Mouse (Mus musculus): ENCODE results near the gene Ptprd. TPM values are rescaled to one million over a fixed set of nuclear protein-coding genes. Genes with fewer than 3 reads are reported as not detected.

The Ptprd gene
- polyA plus RNA-seq, 1 experiment from 2014 or later = 41.8 TPM

- 70% methylated on average over 2 of the region's 2 CpGs for WGBS
- no peaks in the 10 kb centered on the region for H3K9me3 ChIP-seq
- no peaks in the 10 kb centered on the region for H3K27me3 ChIP-seq
- H3K4me3 ChIP-seq = no peak overlapping the region
- H3K4me1 ChIP-seq = no peaks in the 10 kb centered on the region
- no peak overlapping the region for H3K4me2 ChIP-seq (replicated peaks)
- no peaks in the 10 kb centered on the region for H3K36me3 ChIP-seq
- no peak overlapping the region for H3K27ac ChIP-seq
- H3K9ac ChIP-seq = no peak overlapping the region
- no peak for ATAC-seq (ENCODE audit: insufficient number of reproducible peaks, insufficient read depth, low FRiP score, low TSS enrichment)
Observed at GRCm38 (mm10) chr4:76660146-76660545, 1551.6 kb downstream of the Ptprd start.

- no peaks in the 10 kb centered on the region for H3K4me1 ChIP-seq
Observed at GRCm38 (mm10) chr4:76656734-76657133, 1555.0 kb downstream of the Ptprd start.

GRCm38 (mm10) chr4:76652971-76653370, 1558.8 kb downstream of the Ptprd start:
- Histone ChIP-seq H3K4me2 (replicated peaks) (no peak overlapping the region), H3K4me1 (no peaks in the 10 kb centered on the region), H3K27ac (no peak overlapping the region), H3K9me3 (no peaks in the 10 kb centered on the region), H3K9ac (no peak overlapping the region), H3K4me3 (no peak overlapping the region), H3K36me3 (no peaks in the 10 kb centered on the region), H3K27me3 (no peaks in the 10 kb centered on the region)
- no peak for ATAC-seq (ENCODE audit: insufficient number of reproducible peaks, insufficient read depth, low FRiP score, low TSS enrichment)
- WGBS = 82% methylated on average over 2 of the region's 2 CpGs

More at GRCm38 (mm10) chr4:76656734-76657133, 1555.0 kb downstream of the Ptprd start:
- 85% methylated on average over 3 of the region's 3 CpGs for WGBS
- Histone ChIP-seq H3K4me3 (no peak overlapping the region), H3K36me3 (no peaks in the 10 kb centered on the region), H3K9me3 (no peaks in the 10 kb centered on the region), H3K27ac (no peak overlapping the region), H3K27me3 (no peaks in the 10 kb centered on the region), H3K9ac (no peak overlapping the region), H3K4me2 (replicated peaks) (no peak overlapping the region)
- ATAC-seq (ENCODE audit: insufficient number of reproducible peaks, insufficient read depth, low FRiP score, low TSS enrichment) = no peak

GRCm38 (mm10) chr4:76621740-76622139, 1590.0 kb downstream of the Ptprd start:
- Histone ChIP-seq H3K27me3 (no peaks in the 10 kb centered on the region), H3K4me3 (no peak overlapping the region), H3K9ac (no peak overlapping the region), H3K27ac (no peak overlapping the region), H3K9me3 (no peaks in the 10 kb centered on the region), H3K4me2 (replicated peaks) (no peak overlapping the region), H3K36me3 (no peaks in the 10 kb centered on the region), H3K4me1 (no peaks in the 10 kb centered on the region)
- WGBS = 71% methylated on average over 7 of the region's 7 CpGs
- no peak for ATAC-seq (ENCODE audit: insufficient number of reproducible peaks, insufficient read depth, low FRiP score, low TSS enrichment)

- Histone ChIP-seq H3K9ac (no peak overlapping the region), H3K4me2 (replicated peaks) (no peak overlapping the region), H3K36me3 (no peaks in the 10 kb centered on the region), H3K4me1 (no peaks in the 10 kb centered on the region), H3K27me3 (no peaks in the 10 kb centered on the region), H3K9me3 (no peaks in the 10 kb centered on the region), H3K27ac (no peak overlapping the region), H3K4me3 (no peak overlapping the region)
- no peak for ATAC-seq (ENCODE audit: insufficient number of reproducible peaks, insufficient read depth, low FRiP score, low TSS enrichment)
- WGBS = 85% methylated on average over 6 of the region's 6 CpGs
Observed at GRCm38 (mm10) chr4:76616614-76617013, 1595.1 kb downstream of the Ptprd start.

GRCm38 (mm10) chr4:76608246-76608645, 1603.5 kb downstream of the Ptprd start:
- Histone ChIP-seq H3K9me3 (no peaks in the 10 kb centered on the region), H3K4me1 (no peaks in the 10 kb centered on the region), H3K4me2 (replicated peaks) (no peak overlapping the region), H3K9ac (no peak overlapping the region), H3K36me3 (no peaks in the 10 kb centered on the region), H3K27me3 (no peaks in the 10 kb centered on the region), H3K4me3 (no peak overlapping the region), H3K27ac (no peak overlapping the region)
- ATAC-seq (ENCODE audit: insufficient number of reproducible peaks, insufficient read depth, low FRiP score, low TSS enrichment) = no peak
- 41% methylated on average over 7 of the region's 7 CpGs for WGBS

- no peak overlapping the region for H3K4me2 ChIP-seq (replicated peaks)
- no peaks in the 10 kb centered on the region for H3K36me3 ChIP-seq
- H3K9ac ChIP-seq = no peak overlapping the region
- H3K9me3 ChIP-seq = no peaks in the 10 kb centered on the region
- ATAC-seq (ENCODE audit: insufficient number of reproducible peaks, insufficient read depth, low FRiP score, low TSS enrichment) = no peak
- 28% methylated on average over 2 of the region's 2 CpGs for WGBS
- no peak overlapping the region for H3K4me3 ChIP-seq
- no peak overlapping the region for H3K27ac ChIP-seq
- H3K4me1 ChIP-seq = no peaks in the 10 kb centered on the region
- no peaks in the 10 kb centered on the region for H3K27me3 ChIP-seq
Observed at GRCm38 (mm10) chr4:76606808-76607207, 1605.0 kb downstream of the Ptprd start.

- ATAC-seq (ENCODE audit: insufficient number of reproducible peaks, insufficient read depth, low FRiP score, low TSS enrichment) = no peak
- WGBS = 92% methylated on average over 1 of the region's 1 CpGs
- Histone ChIP-seq H3K9me3 (no peaks in the 10 kb centered on the region), H3K4me3 (no peak overlapping the region), H3K27ac (no peak overlapping the region), H3K4me2 (replicated peaks) (no peak overlapping the region), H3K4me1 (no peaks in the 10 kb centered on the region), H3K36me3 (no peaks in the 10 kb centered on the region), H3K27me3 (no peaks in the 10 kb centered on the region), H3K9ac (no peak overlapping the region)
Observed at GRCm38 (mm10) chr4:76590722-76591121, 1621.0 kb downstream of the Ptprd start.

GRCm38 (mm10) chr4:76583025-76583424, 1628.7 kb downstream of the Ptprd start:
- Histone ChIP-seq H3K9ac (no peak overlapping the region), H3K36me3 (no peaks in the 10 kb centered on the region), H3K27me3 (no peaks in the 10 kb centered on the region), H3K4me3 (no peak overlapping the region), H3K9me3 (no peaks in the 10 kb centered on the region), H3K4me1 (no peaks in the 10 kb centered on the region), H3K27ac (no peak overlapping the region), H3K4me2 (replicated peaks) (no peak overlapping the region)
- no peak for ATAC-seq (ENCODE audit: insufficient number of reproducible peaks, insufficient read depth, low FRiP score, low TSS enrichment)
- WGBS = 82% methylated on average over 3 of the region's 3 CpGs

- no peaks in the 10 kb centered on the region for H3K9me3 ChIP-seq
- H3K36me3 ChIP-seq = no peaks in the 10 kb centered on the region
- H3K9ac ChIP-seq = no peak overlapping the region
- H3K27ac ChIP-seq = no peak overlapping the region
- ATAC-seq (ENCODE audit: insufficient number of reproducible peaks, insufficient read depth, low FRiP score, low TSS enrichment) = no peak
- H3K4me1 ChIP-seq = no peaks in the 10 kb centered on the region
- no peaks in the 10 kb centered on the region for H3K27me3 ChIP-seq
- no peak overlapping the region for H3K4me3 ChIP-seq
- H3K4me2 ChIP-seq (replicated peaks) = no peak overlapping the region
Observed at GRCm38 (mm10) chr4:76566006-76566405, 1645.8 kb downstream of the Ptprd start.

GRCm38 (mm10) chr4:76541769-76542168, 1670.0 kb downstream of the Ptprd start:
- Histone ChIP-seq H3K36me3 (no peaks in the 10 kb centered on the region), H3K4me1 (no peaks in the 10 kb centered on the region), H3K27ac (no peak overlapping the region), H3K9ac (no peak overlapping the region), H3K27me3 (no peaks in the 10 kb centered on the region), H3K9me3 (no peaks in the 10 kb centered on the region), H3K4me3 (no peak overlapping the region), H3K4me2 (replicated peaks) (no peak overlapping the region)
- WGBS = 68% methylated on average over 2 of the region's 2 CpGs
- no peak for ATAC-seq (ENCODE audit: insufficient number of reproducible peaks, insufficient read depth, low FRiP score, low TSS enrichment)

GRCm38 (mm10) chr4:76532926-76533325, 1678.8 kb downstream of the Ptprd start:
- Histone ChIP-seq H3K36me3 (no peaks in the 10 kb centered on the region), H3K9ac (no peak overlapping the region), H3K4me2 (replicated peaks) (no peak overlapping the region), H3K4me1 (0 out of 2 replicates have a peak, but pooled peaks cover 4% of the 10 kb centered on the region), H3K9me3 (0 out of 2 replicates have a peak, but pooled peaks cover 5% of the 10 kb centered on the region), H3K27ac (no peak overlapping the region), H3K4me3 (no peak overlapping the region), H3K27me3 (no peaks in the 10 kb centered on the region)
- no peak for ATAC-seq (ENCODE audit: insufficient number of reproducible peaks, insufficient read depth, low FRiP score, low TSS enrichment)
- 56% methylated on average over 1 of the region's 1 CpGs for WGBS

GRCm38 (mm10) chr4:76525281-76525680, 1686.5 kb downstream of the Ptprd start:
- H3K4me3 ChIP-seq = no peak overlapping the region
- no peaks in the 10 kb centered on the region for H3K4me1 ChIP-seq
- no peak for ATAC-seq (ENCODE audit: insufficient number of reproducible peaks, insufficient read depth, low FRiP score, low TSS enrichment)
- no peak overlapping the region for H3K9ac ChIP-seq
- 0 out of 2 replicates have a peak, but pooled peaks cover 5% of the 10 kb centered on the region for H3K9me3 ChIP-seq
- H3K27me3 ChIP-seq = no peaks in the 10 kb centered on the region
- H3K4me2 ChIP-seq (replicated peaks) = no peak overlapping the region
- WGBS = 67% methylated on average over 3 of the region's 3 CpGs
- H3K36me3 ChIP-seq = no peaks in the 10 kb centered on the region
- H3K27ac ChIP-seq = no peak overlapping the region
